17 mouse cellular contexts compared by ENCODE assay signal in the genomic region with DNA sequence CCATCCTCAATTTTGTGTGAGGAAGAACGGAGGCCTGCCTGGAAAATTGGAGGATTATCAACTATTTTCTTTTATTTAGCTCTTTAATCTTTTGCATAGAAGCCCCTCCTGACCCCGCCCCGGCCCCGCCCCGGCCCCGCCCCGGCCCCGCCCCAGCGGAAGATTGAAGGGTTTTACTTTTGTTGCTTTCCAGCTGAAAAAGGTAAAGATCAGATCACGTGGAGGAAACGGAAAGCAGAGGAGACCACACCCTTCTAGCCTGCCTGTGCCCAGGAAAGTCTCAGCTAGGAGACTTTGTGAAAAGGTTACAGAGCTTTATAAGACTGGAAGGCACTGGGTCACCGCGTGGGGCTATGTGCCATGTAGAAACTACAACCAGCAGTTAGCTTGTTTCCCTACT.
DNase-seq lines count a peak whose midpoint lies in the region; ATAC-seq and TF ChIP-seq lines count a peak whose summit lies in the region.
"Had no signal": no experiment of that assay in that cellular context is flagged by ENCODE, and none has a peak within 500 bp of the region (broad histone marks: within the 10 kb centered on the region; RNA-seq: fewer than 3 reads in every experiment).

No protein-coding gene starts in this region.

- no peaks in the 10 kb centered on the region for H3K27me3 ChIP-seq in heart, embryonic 13.5 days (replicated peaks)
- no peaks in the 10 kb centered on the region for H3K27me3 ChIP-seq in lung, embryonic 14.5 days (ENCODE audit: insufficient read depth, low read length)
- no peaks in the 10 kb centered on the region for H3K27me3 ChIP-seq in liver, embryonic 15.5 days
- H3K27me3 ChIP-seq: forebrain, embryonic 12.5 days; limb, embryonic 13.5 days had no signal

- ATAC-seq in heart, embryonic 13.5 days (ENCODE audit: extremely low read depth, insufficient number of reproducible peaks, low FRiP score, low TSS enrichment): no peak
- no peak for ATAC-seq in lung, embryonic 14.5 days (ENCODE audit: insufficient read depth)
- no peak for ATAC-seq in liver, embryonic 15.5 days (ENCODE audit: insufficient read depth)
- ATAC-seq: hindbrain, embryonic 16.5 days had no signal

- no peaks in the 10 kb centered on the region for H3K9me3 ChIP-seq in heart, embryonic 13.5 days
- H3K9me3 ChIP-seq in lung, embryonic 14.5 days (ENCODE audit: low read depth, low read length): no peaks in the 10 kb centered on the region
- H3K9me3 ChIP-seq in liver, embryonic 15.5 days (replicated peaks): no peaks in the 10 kb centered on the region
- H3K9me3 ChIP-seq: forebrain, embryonic 12.5 days; limb, embryonic 13.5 days had no signal

- peaks cover 23% of the 10 kb centered on the region for H3K4me1 ChIP-seq in heart, embryonic 13.5 days
- peaks cover 11% of the 10 kb centered on the region for H3K4me1 ChIP-seq in lung, embryonic 14.5 days (ENCODE audit: insufficient read depth)
- peaks cover 2% of the 10 kb centered on the region; the same call in 1 of the 2 replicates for H3K4me1 ChIP-seq in lung, adult 2 months (ENCODE audit: control insufficient read depth, insufficient read depth, low read length)
- H3K4me1 ChIP-seq in liver, embryonic 15.5 days (replicated peaks): peaks cover 22% of the 10 kb centered on the region
- H3K4me1 ChIP-seq: forebrain, embryonic 12.5 days had no signal

- peak overlapping the region; percentile 14; the same call in 1 of the 2 replicates for H3K4me3 ChIP-seq in heart, embryonic 13.5 days
- H3K4me3 ChIP-seq in lung, embryonic 14.5 days (ENCODE audit: low read depth, low read length): no peak overlapping the region
- no peak overlapping the region for H3K4me3 ChIP-seq in lung, adult 2 months (replicated peaks; ENCODE audit: extremely low read depth, low read depth, low read length)
- H3K4me3 ChIP-seq in liver, embryonic 15.5 days (replicated peaks): no peak overlapping the region
- H3K4me3 ChIP-seq: forebrain, embryonic 12.5 days; gastrocnemius, adult 2 months; limb, embryonic 13.5 days had no signal

- 33% methylated on average over 13 of the region's 13 CpGs for WGBS in heart, embryonic 13.5 days
- 34% methylated on average over 13 of the region's 13 CpGs for WGBS in lung, embryonic 14.5 days
- WGBS in lung, adult 2 months: 42% methylated on average over 13 of the region's 13 CpGs
- WGBS in liver, embryonic 15.5 days (ENCODE audit: insufficient replicate concordance): 32% methylated on average over 13 of the region's 13 CpGs

- no peak for DNase-seq in heart, postnatal 14 days
- no peak for DNase-seq in lung, embryonic 14.5 days
- DNase-seq in lung, adult 2 months: no peak
- peak; percentile 49 for DNase-seq in R1 (ENCODE audit: low read depth, low spot score)
- DNase-seq in layer of hippocampus, postnatal 25 days (ENCODE audit: extremely low spot score in 1 of 2, low spot score in 1 of 2): no peak
- DNase-seq: adrenal gland, postnatal 10 days; cerebellum, adult 9-11 months; gastrocnemius, adult 2 months; kidney, adult 11 months; layer of hippocampus, postnatal 36 days; lung, postnatal 36 days; retina, postnatal 1 day had no signal

- H3K9ac ChIP-seq in heart, embryonic 13.5 days: no peak overlapping the region
- H3K9ac ChIP-seq in lung, embryonic 14.5 days: no peak overlapping the region
- no peak overlapping the region for H3K9ac ChIP-seq in liver, embryonic 15.5 days
- H3K9ac ChIP-seq: forebrain, embryonic 12.5 days; limb, embryonic 13.5 days had no signal

- no peak for TF ChIP-seq CTCF in lung, embryonic 14.5 days (IDR thresholded peaks at IDR 0.05; ENCODE audit: low read depth)
- TF ChIP-seq CTCF in lung, adult 2 months (IDR thresholded peaks at IDR 0.05; ENCODE audit: insufficient read depth, low read length): no peak

- H3K4me2 ChIP-seq in heart, embryonic 13.5 days: peak overlapping the region; percentile 44
- H3K4me2 ChIP-seq in lung, embryonic 14.5 days: peak overlapping the region; percentile 35; the same call in 1 of the 2 replicates
- H3K4me2 ChIP-seq in liver, embryonic 15.5 days: peak overlapping the region; percentile 15; the same call in 1 of the 2 replicates
- H3K4me2 ChIP-seq: forebrain, embryonic 12.5 days; limb, embryonic 13.5 days had no signal

- TF ChIP-seq POLR2A in lung, adult 2 months (IDR thresholded peaks at IDR 0.05; ENCODE audit: borderline replicate concordance, extremely low read depth, low read depth, low read length): no peak

- H3K27ac ChIP-seq in heart, embryonic 13.5 days (replicated peaks): no peak overlapping the region
- H3K27ac ChIP-seq in lung, embryonic 14.5 days (ENCODE audit: low read depth): no peak overlapping the region
- no peak overlapping the region for H3K27ac ChIP-seq in liver, embryonic 15.5 days (replicated peaks)
- H3K27ac ChIP-seq: forebrain, embryonic 12.5 days; gastrocnemius, adult 2 months; limb, embryonic 13.5 days had no signal

- no peaks in the 10 kb centered on the region for H3K36me3 ChIP-seq in heart, embryonic 13.5 days
- H3K36me3 ChIP-seq in lung, embryonic 14.5 days (ENCODE audit: insufficient read depth): no peaks in the 10 kb centered on the region
- H3K36me3 ChIP-seq in liver, embryonic 15.5 days (replicated peaks): no peaks in the 10 kb centered on the region
- H3K36me3 ChIP-seq: forebrain, embryonic 12.5 days; limb, embryonic 13.5 days had no signal

- intact Hi-C loops in heart, postnatal 14 days (cut with DNase I): no loop called here
